11 mouse cellular contexts compared by ENCODE assay signal in genomic region chr3:108961655-108962054, GRCm38 (mm10). TPM values are rescaled to one million over a fixed set of nuclear protein-coding genes. Genes with fewer than 3 reads are reported as not detected.
DNase-seq lines count a peak whose midpoint lies in the region; ATAC-seq lines count a peak whose summit lies in the region.
"Had no signal": no experiment of that assay in that cellular context is flagged by ENCODE, and none has a peak within 500 bp of the region (broad histone marks: within the 10 kb centered on the region; RNA-seq: fewer than 3 reads in every experiment).

No protein-coding gene starts in this region.

- H3K36me3 ChIP-seq in heart, embryonic 15.5 days = no peaks in the 10 kb centered on the region
- H3K36me3 ChIP-seq in embryonic facial prominence, embryonic 11.5 days (replicated peaks; ENCODE audit: control insufficient read depth, insufficient read depth, low read depth, low read length) = no peaks in the 10 kb centered on the region
- no peaks in the 10 kb centered on the region for H3K36me3 ChIP-seq in midbrain, embryonic 11.5 days (ENCODE audit: control insufficient read depth, insufficient read depth, low read length)
- H3K36me3 ChIP-seq: limb, embryonic 12.5 days had no signal

- no peak overlapping the region for H3K9ac ChIP-seq in heart, embryonic 15.5 days
- H3K9ac ChIP-seq in embryonic facial prominence, embryonic 11.5 days (replicated peaks; ENCODE audit: low read length) = peak overlapping the region; percentile 26; the same call in 1 of the 2 replicates
- peak overlapping the region; percentile 46 for H3K9ac ChIP-seq in midbrain, embryonic 11.5 days (ENCODE audit: low read length)
- H3K9ac ChIP-seq: limb, embryonic 12.5 days had no signal

- WGBS in heart, embryonic 15.5 days = 45% methylated on average over 6 of the region's 6 CpGs
- WGBS in embryonic facial prominence, embryonic 11.5 days = 48% methylated on average over 6 of the region's 6 CpGs
- 24% methylated on average over 6 of the region's 6 CpGs for WGBS in midbrain, embryonic 11.5 days

- H3K4me1 ChIP-seq in heart, embryonic 15.5 days (replicated peaks) = 0 out of 2 replicates have a peak, but pooled peaks cover 2% of the 10 kb centered on the region
- H3K4me1 ChIP-seq in embryonic facial prominence, embryonic 11.5 days (ENCODE audit: control insufficient read depth, insufficient read depth, low read length) = no peaks in the 10 kb centered on the region
- H3K4me1 ChIP-seq in midbrain, embryonic 11.5 days (ENCODE audit: control insufficient read depth, insufficient read depth, low read length) = peaks cover 16% of the 10 kb centered on the region

- no peaks in the 10 kb centered on the region for H3K27me3 ChIP-seq in heart, embryonic 15.5 days
- H3K27me3 ChIP-seq in embryonic facial prominence, embryonic 11.5 days (ENCODE audit: control insufficient read depth, insufficient read depth, low read length) = no peaks in the 10 kb centered on the region
- H3K27me3 ChIP-seq in midbrain, embryonic 11.5 days (ENCODE audit: control insufficient read depth, insufficient read depth, low read length) = no peaks in the 10 kb centered on the region
- H3K27me3 ChIP-seq: CH12.LX; limb, embryonic 12.5 days had no signal

- no peak for ATAC-seq in heart, embryonic 15.5 days (replicated peaks; ENCODE audit: insufficient number of reproducible peaks, insufficient read depth, low FRiP score, low read depth)
- ATAC-seq in embryonic facial prominence, embryonic 11.5 days (replicated peaks; ENCODE audit: insufficient number of reproducible peaks, low FRiP score, low TSS enrichment, low read depth) = no peak
- ATAC-seq in midbrain, embryonic 11.5 days (ENCODE audit: low FRiP score) = peak; percentile 67

- no peak overlapping the region for H3K4me3 ChIP-seq in heart, embryonic 15.5 days
- H3K4me3 ChIP-seq in embryonic facial prominence, embryonic 11.5 days (ENCODE audit: low read depth, low read length) = no peak overlapping the region
- peak overlapping the region; percentile 2; the same call in 1 of the 2 replicates for H3K4me3 ChIP-seq in midbrain, embryonic 11.5 days (ENCODE audit: low read depth, low read length)
- H3K4me3 ChIP-seq: limb, embryonic 12.5 days had no signal

- H3K27ac ChIP-seq in heart, embryonic 15.5 days = no peak overlapping the region
- no peak overlapping the region for H3K27ac ChIP-seq in embryonic facial prominence, embryonic 11.5 days (replicated peaks; ENCODE audit: low read depth, low read length)
- peak overlapping the region; percentile 83 for H3K27ac ChIP-seq in midbrain, embryonic 11.5 days (ENCODE audit: low read depth, low read length)
- H3K27ac ChIP-seq: limb, embryonic 12.5 days had no signal

- peak overlapping the region; percentile 19; the same call in 1 of the 2 replicates for H3K4me2 ChIP-seq in heart, embryonic 15.5 days
- no peak overlapping the region for H3K4me2 ChIP-seq in embryonic facial prominence, embryonic 11.5 days (ENCODE audit: low read depth, low read length)
- H3K4me2 ChIP-seq in midbrain, embryonic 11.5 days = peak overlapping the region; percentile 42
- H3K4me2 ChIP-seq: limb, embryonic 12.5 days had no signal

- no peak for DNase-seq in heart, adult 9 months (ENCODE audit: low spot score in 2 of 2)
- DNase-seq in embryonic facial prominence, embryonic 11.5 days (ENCODE audit: low spot score) = no peak
- no peak for DNase-seq in midbrain, embryonic 11.5 days (ENCODE audit: low spot score, missing footprints)
- DNase-seq in thymus, adult 18-20 months = peak; percentile 23 to 34
- no peak for DNase-seq in cerebellum, postnatal 4 days (ENCODE audit: low spot score in 2 of 2)
- DNase-seq in ovary, adult 18-20 months (ENCODE audit: low spot score) = no peak
- no peak for DNase-seq in yolk sac, embryonic 10.5 days (ENCODE audit: low spot score)

- no peaks in the 10 kb centered on the region for H3K9me3 ChIP-seq in heart, embryonic 15.5 days (replicated peaks)
- no peaks in the 10 kb centered on the region for H3K9me3 ChIP-seq in embryonic facial prominence, embryonic 11.5 days (replicated peaks; ENCODE audit: control insufficient read depth, low read length)
- H3K9me3 ChIP-seq in midbrain, embryonic 11.5 days (ENCODE audit: control insufficient read depth, low read length) = no peaks in the 10 kb centered on the region
- H3K9me3 ChIP-seq: limb, embryonic 12.5 days had no signal

RNA-seq across cellular contexts. Expression of gene Gm9857, which starts 21.4 kb away (rescaled TPM):
- not detected in 2 replicates for polyA plus RNA-seq in heart, embryonic 15.5 days (2015; fragmentation: Nextera tagmentation; extraction: Ambion mirVana)
- not detected in 2 replicates for polyA plus RNA-seq in embryonic facial prominence, embryonic 11.5 days (2014; fragmentation: Nextera tagmentation; extraction: Ambion mirVana)
- polyA plus RNA-seq in midbrain, embryonic 11.5 days (2014; fragmentation: Nextera tagmentation; extraction: Ambion mirVana) = not detected in 2 replicates
- polyA plus RNA-seq: limb, embryonic 12.5 days; small intestine, adult 2 months had no signal

RNA-seq across cellular contexts. Expression of gene Henmt1, which starts 22.0 kb away (rescaled TPM):
- 0.25 TPM in 1 of 2 replicates, not detected in the other for polyA plus RNA-seq in heart, embryonic 15.5 days (2015; fragmentation: Nextera tagmentation; extraction: Ambion mirVana)
- 0.63 and 1.1 TPM in 2 replicates for polyA plus RNA-seq in embryonic facial prominence, embryonic 11.5 days (2014; fragmentation: Nextera tagmentation; extraction: Ambion mirVana)
- polyA plus RNA-seq in midbrain, embryonic 11.5 days (2014; fragmentation: Nextera tagmentation; extraction: Ambion mirVana) = 0.54 and 0.56 TPM in 2 replicates
- polyA plus RNA-seq: small intestine, adult 2 months had no signal

RNA-seq across cellular contexts. Expression of gene Prpf38b, which starts 50.1 kb away (rescaled TPM):
- polyA plus RNA-seq in heart, embryonic 15.5 days (2015; fragmentation: Nextera tagmentation; extraction: Ambion mirVana) = 48.1 and 51.6 TPM in 2 replicates
- polyA plus RNA-seq in embryonic facial prominence, embryonic 11.5 days (2014; fragmentation: Nextera tagmentation; extraction: Ambion mirVana) = 69.1 and 71.3 TPM in 2 replicates
- 61.1 and 74.3 TPM in 2 replicates for polyA plus RNA-seq in midbrain, embryonic 11.5 days (2014; fragmentation: Nextera tagmentation; extraction: Ambion mirVana)

Comparison
In these comparisons a context has a peak if more than half of its experiments do, and no peak if none do; other contexts are left out.
1. DNase-seq: peak in thymus, adult 18-20 months (2 of 2); none in heart, adult 9 months (0 of 2), embryonic facial prominence, embryonic 11.5 days (single experiment), midbrain, embryonic 11.5 days (single experiment), cerebellum, postnatal 4 days (0 of 2), ovary, adult 18-20 months (single experiment) and yolk sac, embryonic 10.5 days (single experiment).